Mouse (Mus musculus) cerebellum, adult 2 months (tissue): ENCODE measurements at regions not wholly inside any gene's neighbourhood (a gene's known extent, or its start where the extent isn't known, plus 50 kb on each side); places are given as distances from the start of the nearest gene placed in this dataset.

Experiments
- CTCF ChIP-seq: fragments of 200-500 bp; IDR thresholded peaks from 2 replicates; pipeline ENCODE4 v1.5.1; 2011; ENCODE audit warnings: low read depth, mild to moderate bottlenecking, control low read depth, low read length, moderate library complexity, borderline replicate concordance; ENCODE audit not compliant: insufficient read depth
- POLR2A ChIP-seq: fragments of 200-500 bp; IDR thresholded peaks from 2 replicates; pipeline ENCODE4 v1.6.1; 2011; ENCODE audit warnings: low read length, control low read depth, borderline replicate concordance; ENCODE audit not compliant: insufficient read depth

DNA sequence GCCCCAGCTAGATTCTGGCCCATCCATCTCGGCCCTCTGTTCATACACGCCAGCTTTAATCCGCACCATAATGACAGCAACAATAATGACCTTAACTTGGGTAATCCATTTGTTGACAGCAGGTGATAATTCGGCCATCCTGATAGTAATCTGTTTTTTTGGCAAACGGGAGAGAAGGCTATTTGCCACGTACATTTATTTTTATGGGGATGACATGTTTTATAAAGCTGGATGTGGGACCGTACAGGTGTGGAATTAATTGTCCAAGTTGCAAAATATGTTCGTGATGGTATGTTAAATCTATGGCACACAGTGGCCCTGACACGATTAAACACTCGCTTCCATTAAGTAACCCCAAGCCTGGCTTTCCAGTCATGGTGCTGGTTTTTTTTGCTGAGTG lies 102.2 kb downstream of the Dhx15 start:
- no peak for TF ChIP-seq CTCF
- no peak for TF ChIP-seq POLR2A
